Mouse (Mus musculus): ENCODE measurements around the gene Fpr1.
"Not testable (repeated sequence)": the region's sequence is repeated elsewhere in the genome, so short reads cannot be mapped to it uniquely, and the experiment has no call there.

Gene Fpr1

GRCm38 (mm10) chr17:17883840-17884239 lies at the start of gene Fpr1:
TSS of gene Fpr1 (minus strand) at chr17:17883940.
- DNase-seq (ENCODE audit: low spot score) = no peak

GRCm38 (mm10) chr17:17917782-17918181 lies 34.0 kb upstream of the Fpr1 start:
- DNase-seq (ENCODE audit: low spot score) = no peak

- no peak for DNase-seq (ENCODE audit: low spot score)
These were observed 33.6 kb upstream of the Fpr1 start for GRCm38 (mm10) chr17:17917376-17917775.

- not testable (repeated sequence) for DNase-seq (ENCODE audit: low spot score)
These were observed 28.9 kb upstream of the Fpr1 start for GRCm38 (mm10) chr17:17912618-17913017.

- peak; percentile 80 for DNase-seq (ENCODE audit: low spot score)
These were observed 26.1 kb upstream of the Fpr1 start for GRCm38 (mm10) chr17:17909636-17910421.

GRCm38 (mm10) chr17:17900768-17901167 lies 17.0 kb upstream of the Fpr1 start:
- DNase-seq (ENCODE audit: low spot score) = no peak

GRCm38 (mm10) chr17:17899268-17899667 lies 15.5 kb upstream of the Fpr1 start:
- no peak for DNase-seq (ENCODE audit: low spot score)

- no peak for DNase-seq (ENCODE audit: low spot score)
These were observed 12.3 kb upstream of the Fpr1 start for GRCm38 (mm10) chr17:17896039-17896438.

- no peak for DNase-seq (ENCODE audit: low spot score)
These were observed 6.1 kb upstream of the Fpr1 start for GRCm38 (mm10) chr17:17889732-17890425.

- DNase-seq (ENCODE audit: low spot score) = no peak
These were observed 4.1 kb upstream of the Fpr1 start, which contains the start of the genes Fpr2 and Fpr3 for GRCm38 (mm10) chr17:17887774-17888248. TSS of gene Fpr2 (plus strand) at chr17:17887824. TSS of gene Fpr3 (plus strand) at chr17:17887852.

GRCm38 (mm10) chr17:17882672-17883071 lies 1.1 kb downstream of the Fpr1 start:
- DNase-seq (ENCODE audit: low spot score) = no peak

- no peak for DNase-seq (ENCODE audit: low spot score)
These were observed 4.4 kb downstream of the Fpr1 start for GRCm38 (mm10) chr17:17879347-17879746.

GRCm38 (mm10) chr17:17871697-17872096 lies 12.0 kb downstream of the Fpr1 start:
- DNase-seq (ENCODE audit: low spot score) = no peak

GRCm38 (mm10) chr17:17870892-17871550 lies 12.7 kb downstream of the Fpr1 start:
- no peak for DNase-seq (ENCODE audit: low spot score)

GRCm38 (mm10) chr17:17866801-17867469 lies 16.8 kb downstream of the Fpr1 start:
- DNase-seq (ENCODE audit: low spot score) = no peak

GRCm38 (mm10) chr17:17865168-17865567 lies 18.6 kb downstream of the Fpr1 start:
- no peak for DNase-seq (ENCODE audit: low spot score)

GRCm38 (mm10) chr17:17862360-17862759 lies 21.4 kb downstream of the Fpr1 start:
- DNase-seq (ENCODE audit: low spot score) = no peak

GRCm38 (mm10) chr17:17860110-17860509 lies 23.6 kb downstream of the Fpr1 start:
- DNase-seq (ENCODE audit: low spot score) = no peak

- DNase-seq (ENCODE audit: low spot score) = no peak
These were observed 26.3 kb downstream of the Fpr1 start for GRCm38 (mm10) chr17:17857446-17857845.

- DNase-seq (ENCODE audit: low spot score) = no peak
These were observed 27.1 kb downstream of the Fpr1 start for GRCm38 (mm10) chr17:17856612-17857011.

GRCm38 (mm10) chr17:17855064-17855838 lies 28.5 kb downstream of the Fpr1 start, which contains the start of gene Has1:
TSS of gene Has1 (minus strand) at chr17:17855205.
- DNase-seq (ENCODE audit: low spot score) = no peak
